Mouse (Mus musculus) forebrain, embryonic 10.5 days (tissue): ENCODE measurements around the gene Hba-a1. TPM values are rescaled to one million over a fixed set of nuclear protein-coding genes. Genes with fewer than 3 reads are reported as not detected.

Experiments used
- DNase-seq: peaks from one replicate; pipeline ENCODE4 v3.0.0-alpha.2; 2017; ENCODE audit warnings: low spot score; ENCODE audit errors: extremely low spot score
- H3K27ac ChIP-seq: fragments of 300-500 bp; sonication (generic); 2 replicates; pipeline ENCODE4 v1.5.1; 2016; ENCODE audit warnings: mild to moderate bottlenecking
- H3K27me3 ChIP-seq: fragments of 300-500 bp; sonication (generic); 2 replicates; pipeline ENCODE4 v1.6.1; 2016; ENCODE audit warnings: mild to moderate bottlenecking; ENCODE audit not compliant: poor library complexity, severe bottlenecking
- H3K36me3 ChIP-seq: fragments of 300-500 bp; sonication (generic); replicated peaks from 2 replicates; pipeline ENCODE4 v1.6.1; 2016; ENCODE audit warnings: mild to moderate bottlenecking, moderate library complexity
- H3K4me1 ChIP-seq: fragments of 300-500 bp; sonication (generic); 2 replicates; pipeline ENCODE4 v1.6.1; 2016
- H3K4me3 ChIP-seq: fragments of 300-500 bp; sonication (generic); 2 replicates; pipeline ENCODE4 v1.5.1; 2016; ENCODE audit warnings: mild to moderate bottlenecking, moderate library complexity
- H3K9me3 ChIP-seq: fragments of 300-500 bp; sonication (generic); 2 replicates; pipeline ENCODE4 v1.6.1; 2016; ENCODE audit warnings: mild to moderate bottlenecking, moderate library complexity
- WGBS: fragments of 180-500 bp; shearing (Covaris S2); methylation state at CpG from one replicate; pipeline ENCODE4 v1.1.7; 2016; 5-methylcytosine and 5-hydroxymethylcytosine counted together
- polyA plus RNA-seq: library from polyadenylated mRNA; unstranded; fragments of >200 nt; fragmentation: Nextera tagmentation; extraction: Ambion mirVana; gene quantifications from 2 replicates; pipeline ENCODE4 v1.2.1, GENCODE M21; 2016

Gene Hba-a1
- polyA plus RNA-seq, 1 experiment from 2014 or later, result 3,072 TPM

GRCm38 (mm10) chr11:32302824-32303419, 19.6 kb downstream of the Hba-a1 start:
- peaks cover 26% of the 10 kb centered on the region for H3K27me3 ChIP-seq
- no peak overlapping the region for H3K27ac ChIP-seq
- H3K36me3 ChIP-seq, result no peaks in the 10 kb centered on the region
- no peak overlapping the region for H3K4me3 ChIP-seq
- no peak for DNase-seq
- 59% methylated on average over 2 of the region's 2 CpGs for WGBS
- H3K9me3 ChIP-seq, result no peaks in the 10 kb centered on the region
- H3K4me1 ChIP-seq, result 0 out of 2 replicates have a peak, but pooled peaks cover 6% of the 10 kb centered on the region

DNA sequence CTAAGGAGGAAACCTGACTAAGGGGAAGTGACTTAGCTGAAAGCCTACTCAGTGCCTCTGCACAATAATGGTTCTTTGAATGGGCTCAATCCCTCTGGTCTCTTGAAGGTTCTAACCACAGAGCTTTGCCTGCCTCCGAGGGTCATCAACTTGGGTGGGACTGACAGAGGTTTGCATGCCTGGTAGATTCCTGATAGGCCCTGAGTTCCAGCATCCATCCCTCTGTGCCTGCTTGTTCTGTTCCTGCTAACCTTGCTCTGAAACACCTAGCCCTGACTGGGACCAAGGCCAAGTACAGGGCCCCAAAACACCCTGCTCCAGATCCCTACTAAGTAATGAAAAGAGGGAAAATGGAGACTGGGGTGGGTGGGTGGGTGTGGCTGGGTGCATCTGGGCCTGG, 20.1 kb downstream of the Hba-a1 start:
- no peak for DNase-seq
- Histone ChIP-seq H3K4me3 (no peak overlapping the region), H3K4me1 (0 out of 2 replicates have a peak, but pooled peaks cover 8% of the 10 kb centered on the region), H3K27ac (no peak overlapping the region), H3K36me3 (no peaks in the 10 kb centered on the region), H3K27me3 (peaks cover 26% of the 10 kb centered on the region), H3K9me3 (no peaks in the 10 kb centered on the region)
- WGBS, result 85% methylated on average over 1 of the region's 1 CpGs

GRCm38 (mm10) chr11:32307006-32307405, 23.7 kb downstream of the Hba-a1 start:
- no peak for DNase-seq
- 70% methylated on average over 1 of the region's 1 CpGs for WGBS

GRCm38 (mm10) chr11:32309446-32309845, 26.1 kb downstream of the Hba-a1 start:
- Histone ChIP-seq H3K36me3 (no peaks in the 10 kb centered on the region), H3K27ac (no peak overlapping the region), H3K4me3 (no peak overlapping the region), H3K4me1 (0 out of 2 replicates have a peak, but pooled peaks cover 5% of the 10 kb centered on the region), H3K27me3 (no peaks in the 10 kb centered on the region), H3K9me3 (no peaks in the 10 kb centered on the region)
- 57% methylated on average over 4 of the region's 4 CpGs for WGBS
- DNase-seq, result no peak

More at GRCm38 (mm10) chr11:32307006-32307405, 23.7 kb downstream of the Hba-a1 start:
- no peaks in the 10 kb centered on the region for H3K9me3 ChIP-seq
- H3K4me3 ChIP-seq, result no peak overlapping the region
- H3K27me3 ChIP-seq, result peaks cover 6% of the 10 kb centered on the region
- H3K36me3 ChIP-seq, result no peaks in the 10 kb centered on the region
- H3K4me1 ChIP-seq, result 0 out of 2 replicates have a peak, but pooled peaks cover 5% of the 10 kb centered on the region
- no peak overlapping the region for H3K27ac ChIP-seq

GRCm38 (mm10) chr11:32309928-32310327, 26.6 kb downstream of the Hba-a1 start:
- Histone ChIP-seq H3K4me1 (0 out of 2 replicates have a peak, but pooled peaks cover 5% of the 10 kb centered on the region), H3K27ac (no peak overlapping the region), H3K27me3 (no peaks in the 10 kb centered on the region), H3K9me3 (no peaks in the 10 kb centered on the region), H3K36me3 (no peaks in the 10 kb centered on the region), H3K4me3 (no peak overlapping the region)
- no peak for DNase-seq
- WGBS, result 67% methylated on average over 3 of the region's 3 CpGs

DNA sequence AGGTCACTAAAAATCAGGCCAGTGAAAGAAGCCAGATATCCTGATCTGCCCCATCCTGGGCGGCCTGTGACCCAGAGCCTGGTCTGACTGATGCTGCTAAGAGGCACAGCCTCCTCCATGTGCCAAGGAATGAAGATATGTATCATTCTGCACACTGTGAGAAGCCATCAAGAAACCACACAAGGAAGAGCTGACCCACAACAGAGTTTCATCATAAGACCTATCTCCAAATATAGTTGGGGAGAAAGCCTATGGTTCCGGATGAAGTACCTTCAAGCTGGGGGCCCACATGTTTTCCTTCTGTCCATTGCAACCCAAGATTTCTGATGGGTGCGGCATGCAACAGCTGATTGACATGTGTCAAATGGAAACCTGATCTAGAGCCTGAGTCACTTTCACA, 32.7 kb downstream of the Hba-a1 start:
- 86% methylated on average over 3 of the region's 3 CpGs for WGBS

DNA sequence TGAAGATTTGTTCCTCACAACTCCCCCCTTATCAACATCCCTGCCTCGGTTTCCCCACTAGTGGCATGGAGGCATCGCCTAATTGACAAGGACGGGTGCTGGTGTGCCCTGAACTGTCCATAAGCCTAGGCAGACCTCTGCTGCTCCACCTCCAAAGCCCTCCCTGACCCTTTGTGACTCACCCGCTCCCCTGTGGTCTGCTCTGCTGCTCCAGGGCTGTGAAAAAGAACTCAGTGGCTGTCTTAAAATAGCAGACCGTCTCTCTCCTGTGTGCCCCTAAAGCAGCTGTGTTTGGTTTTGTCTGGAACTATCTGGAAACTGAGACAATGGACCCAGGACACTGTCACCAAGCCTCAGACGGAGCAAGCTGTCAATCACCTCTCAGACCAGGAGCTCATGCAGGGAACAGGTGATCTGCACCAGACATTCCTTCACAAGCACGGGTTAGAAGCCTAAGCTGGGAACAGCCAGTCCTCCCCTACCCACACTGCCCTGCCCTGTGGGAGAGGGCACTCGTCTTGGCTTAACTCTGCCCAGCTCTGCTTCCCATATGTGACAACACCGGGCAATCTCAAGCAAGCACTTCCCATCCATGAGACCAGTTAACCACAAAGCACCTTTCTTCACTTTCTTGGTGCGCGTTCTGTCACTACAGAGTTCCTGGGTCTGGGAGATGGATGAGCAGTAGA, 37.3 kb downstream of the Hba-a1 start:
- Histone ChIP-seq H3K9me3 (no peaks in the 10 kb centered on the region), H3K27ac (no peak overlapping the region), H3K27me3 (no peaks in the 10 kb centered on the region), H3K4me1 (peaks cover 16% of the 10 kb centered on the region; the same call in 1 of the 2 replicates), H3K36me3 (no peaks in the 10 kb centered on the region), H3K4me3 (no peak overlapping the region)
- no peak for DNase-seq
- 73% methylated on average over 11 of the region's 11 CpGs for WGBS

More for the DNA sequence above, 32.7 kb downstream of the Hba-a1 start:
- peaks cover 6% of the 10 kb centered on the region; the same call in 1 of the 2 replicates for H3K4me1 ChIP-seq
- H3K36me3 ChIP-seq, result no peaks in the 10 kb centered on the region
- no peaks in the 10 kb centered on the region for H3K9me3 ChIP-seq
- H3K27ac ChIP-seq, result no peak overlapping the region
- no peak for DNase-seq
- no peak overlapping the region for H3K4me3 ChIP-seq
- H3K27me3 ChIP-seq, result no peaks in the 10 kb centered on the region

GRCm38 (mm10) chr11:32321196-32321565, 37.9 kb downstream of the Hba-a1 start:
- DNase-seq, result peak; percentile 60
- Histone ChIP-seq H3K27me3 (0 out of 2 replicates have a peak, but pooled peaks cover 4% of the 10 kb centered on the region), H3K9me3 (no peaks in the 10 kb centered on the region), H3K4me1 (peaks cover 16% of the 10 kb centered on the region; the same call in 1 of the 2 replicates), H3K36me3 (no peaks in the 10 kb centered on the region), H3K4me3 (no peak overlapping the region), H3K27ac (no peak overlapping the region)
- 45% methylated on average over 8 of the region's 8 CpGs for WGBS

GRCm38 (mm10) chr11:32324609-32325008, 41.3 kb downstream of the Hba-a1 start:
- Histone ChIP-seq H3K4me1 (peaks cover 16% of the 10 kb centered on the region; the same call in 1 of the 2 replicates), H3K27ac (0 out of 2 replicates have a peak overlapping the region, but pooled peaks have one; percentile 9), H3K4me3 (peak overlapping the region; percentile 22; the same call in 1 of the 2 replicates), H3K9me3 (no peaks in the 10 kb centered on the region), H3K27me3 (0 out of 2 replicates have a peak, but pooled peaks cover 5% of the 10 kb centered on the region), H3K36me3 (no peaks in the 10 kb centered on the region)
- peak; percentile 92 for DNase-seq
- WGBS, result 14% methylated on average over 15 of the region's 15 CpGs

- no peak for DNase-seq
- 74% methylated on average over 6 of the region's 6 CpGs for WGBS
- H3K4me1 ChIP-seq, result 0 out of 2 replicates have a peak, but pooled peaks cover 5% of the 10 kb centered on the region
- H3K9me3 ChIP-seq, result no peaks in the 10 kb centered on the region
- no peak overlapping the region for H3K27ac ChIP-seq
- no peak overlapping the region for H3K4me3 ChIP-seq
- H3K36me3 ChIP-seq, result no peaks in the 10 kb centered on the region
- H3K27me3 ChIP-seq, result 0 out of 2 replicates have a peak, but pooled peaks cover 1% of the 10 kb centered on the region
These were observed 47.8 kb downstream of the Hba-a1 start for GRCm38 (mm10) chr11:32331075-32331474.

DNA sequence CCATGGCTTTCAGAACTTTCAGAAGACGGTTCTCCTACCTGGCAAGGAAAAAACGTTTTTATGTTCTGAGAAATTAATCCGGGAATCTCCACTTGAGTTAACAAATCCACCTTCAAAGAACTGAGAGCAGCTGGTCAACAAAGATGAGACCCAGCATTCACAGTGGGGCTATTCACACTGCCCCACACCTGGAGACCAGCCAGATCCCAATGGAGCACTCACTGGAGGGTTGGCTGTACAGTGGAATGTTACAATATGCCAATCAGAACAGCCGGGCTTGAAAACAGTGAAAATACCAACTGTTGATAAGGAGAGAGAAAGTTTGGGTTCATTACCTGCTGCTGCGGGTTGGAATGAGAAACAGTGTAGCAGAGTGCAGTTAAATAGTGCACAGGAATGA, 48.5 kb downstream of the Hba-a1 start:
- H3K27ac ChIP-seq, result no peak overlapping the region
- H3K9me3 ChIP-seq, result peaks cover 3% of the 10 kb centered on the region; the same call in 1 of the 2 replicates
- H3K4me1 ChIP-seq, result 0 out of 2 replicates have a peak, but pooled peaks cover 5% of the 10 kb centered on the region
- no peaks in the 10 kb centered on the region for H3K36me3 ChIP-seq
- H3K27me3 ChIP-seq, result no peaks in the 10 kb centered on the region
- no peak overlapping the region for H3K4me3 ChIP-seq
- WGBS, result 78% methylated on average over 5 of the region's 5 CpGs
- no peak for DNase-seq

GRCm38 (mm10) chr11:32333235-32333634, 49.9 kb downstream of the Hba-a1 start:
- no peaks in the 10 kb centered on the region for H3K36me3 ChIP-seq
- 92% methylated on average over 2 of the region's 2 CpGs for WGBS

More at GRCm38 (mm10) chr11:32333235-32333634, 49.9 kb downstream of the Hba-a1 start:
- H3K27ac ChIP-seq, result no peak overlapping the region
- H3K4me3 ChIP-seq, result no peak overlapping the region
- no peak for DNase-seq
- no peaks in the 10 kb centered on the region for H3K27me3 ChIP-seq
- H3K9me3 ChIP-seq, result peaks cover 6% of the 10 kb centered on the region; the same call in 1 of the 2 replicates
- H3K4me1 ChIP-seq, result 0 out of 2 replicates have a peak, but pooled peaks cover 5% of the 10 kb centered on the region
